Mouse (Mus musculus): ENCODE results near the gene 0610037L13Rik.
A peak's percentile ranks its signal among the peaks of the same experiment; 100 is the strongest.

Gene 0610037L13Rik

DNA sequence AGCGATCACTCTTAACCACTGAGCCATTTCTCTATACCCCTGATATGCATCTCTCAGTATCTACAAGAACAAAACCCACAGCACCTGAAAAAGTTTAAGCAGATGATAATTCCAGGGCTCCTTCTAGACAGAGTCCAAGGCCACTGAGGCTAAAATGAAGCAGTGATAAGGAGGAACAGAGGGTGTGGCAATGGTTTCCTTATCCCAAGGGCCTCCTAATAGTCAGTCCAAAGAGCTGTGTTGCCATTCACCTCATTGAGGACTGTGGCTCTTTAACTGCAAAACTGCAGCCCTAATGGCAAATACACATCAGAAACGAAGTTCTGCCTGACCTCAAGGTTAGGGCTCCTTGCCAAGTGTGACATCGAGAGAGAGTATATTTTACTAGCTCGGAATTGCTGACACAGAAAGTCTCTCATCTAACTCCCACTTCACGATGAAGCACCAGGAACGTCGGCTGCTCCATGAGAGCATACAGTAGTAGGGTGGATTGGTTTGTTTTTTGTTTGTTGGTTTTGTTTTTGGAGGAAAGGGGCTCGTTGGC is 31.6 kb downstream of the 0610037L13Rik start:
- DNase-seq = no peak

GRCm38 (mm10) chr4:107921952-107922351 is 32.3 kb downstream of the 0610037L13Rik start:
- no peak for DNase-seq

DNA sequence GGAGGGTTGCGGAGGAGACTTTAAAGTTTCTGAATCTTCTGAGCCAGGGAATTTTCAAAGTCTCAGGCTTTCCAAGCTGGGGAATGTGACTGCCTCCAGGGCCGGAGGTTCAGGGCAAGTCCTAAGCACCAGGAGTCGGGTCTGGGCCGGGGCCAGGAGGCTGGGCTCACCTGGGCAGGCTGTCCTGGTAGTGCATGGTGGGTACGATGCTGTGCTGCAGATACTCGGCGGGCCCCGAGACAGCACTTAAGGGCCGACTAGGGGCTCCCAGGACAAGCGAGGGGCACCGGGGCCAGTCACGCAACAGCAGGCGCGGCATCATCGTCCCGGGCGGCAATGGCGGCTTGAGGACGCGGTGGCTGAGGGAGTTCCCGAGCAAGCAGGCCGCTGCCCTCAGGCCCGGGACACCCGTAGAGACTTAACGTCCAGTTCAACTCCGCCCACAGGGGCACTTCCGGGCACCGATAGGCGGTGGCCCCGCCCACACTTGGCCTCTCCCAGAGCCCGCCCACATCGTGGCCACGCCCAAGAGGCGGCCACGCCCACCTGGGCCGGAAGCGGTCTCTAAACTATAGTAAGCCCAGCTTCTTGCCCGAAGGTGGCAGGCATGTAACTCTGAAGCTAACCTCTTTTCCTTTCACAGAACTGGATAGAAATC is 33.7 kb downstream of the 0610037L13Rik start, which contains the start of gene Cpt2:
Gene Cpt2, minus strand, starts transcription at position 466 of the 658 bp plus-strand sequence.
- DNase-seq = peak; percentile 96 to 97

- no peak for DNase-seq
Measured at GRCm38 (mm10) chr4:107923803-107924194, 34.2 kb downstream of the 0610037L13Rik start.

DNA sequence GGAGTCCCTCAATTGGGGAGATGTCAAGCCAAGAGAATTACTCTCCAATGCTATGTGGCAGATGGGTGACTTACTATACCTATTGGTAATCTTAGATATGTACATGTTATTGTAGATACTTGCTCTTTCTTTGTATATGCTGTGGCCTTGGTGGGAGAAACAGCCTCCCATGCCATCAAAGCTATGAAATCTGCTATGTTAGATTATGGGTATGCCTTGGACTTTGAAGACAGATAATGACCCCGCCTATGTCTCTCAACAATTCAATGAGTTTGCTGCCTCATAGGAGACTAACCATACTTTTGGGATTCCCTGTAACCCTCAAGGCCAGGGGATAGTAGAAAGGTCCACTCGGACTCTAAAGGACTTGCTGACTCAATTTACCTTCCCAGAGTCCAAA is 38.7 kb downstream of the 0610037L13Rik start:
- DNase-seq = no peak

- DNase-seq = no peak
Measured at GRCm38 (mm10) chr4:107928726-107929125, 39.1 kb downstream of the 0610037L13Rik start.

DNA sequence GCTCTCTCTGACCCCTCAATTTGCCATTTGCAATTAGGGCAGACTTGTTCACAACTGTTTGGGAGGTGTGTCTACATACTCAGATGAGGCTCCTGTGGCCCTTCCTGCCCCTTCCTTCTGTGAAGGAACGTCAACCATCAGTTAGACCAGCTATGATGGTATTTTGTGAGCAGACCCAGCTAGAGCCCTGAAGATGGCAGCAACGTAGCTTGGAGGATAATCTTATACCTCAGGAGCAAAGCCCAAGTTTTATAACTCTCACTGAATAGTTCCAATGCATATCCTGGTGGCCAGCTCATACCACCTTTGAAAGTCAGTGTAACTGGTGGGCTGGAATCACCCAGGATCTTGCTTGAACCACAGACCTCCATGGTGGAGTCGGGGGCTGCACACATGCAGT is 41.8 kb downstream of the 0610037L13Rik start:
- no peak for DNase-seq

GRCm38 (mm10) chr4:107933239-107933638 is 43.6 kb downstream of the 0610037L13Rik start:
- DNase-seq = no peak

GRCm38 (mm10) chr4:107935254-107935653 is 45.6 kb downstream of the 0610037L13Rik start:
- peak; percentile 5 to 13 for DNase-seq

DNA sequence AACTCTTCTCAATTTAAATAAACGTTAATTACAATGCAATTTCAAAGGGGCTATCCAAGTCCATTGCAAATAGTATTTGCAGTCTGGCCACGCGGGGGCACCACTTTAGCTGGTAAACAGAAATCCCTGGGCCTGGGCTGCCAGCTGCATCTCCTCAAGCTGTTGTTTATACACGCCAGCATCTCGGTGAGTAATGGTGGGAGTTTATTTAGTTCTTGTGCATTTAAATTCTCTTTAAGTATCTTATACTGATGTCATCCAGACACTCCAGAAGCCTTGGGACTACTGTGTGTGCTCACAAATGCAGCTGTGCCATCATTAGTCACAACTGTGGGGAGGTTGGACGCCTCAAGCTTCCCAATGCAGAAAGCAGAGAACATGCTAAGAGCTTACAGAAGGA is 47.7 kb downstream of the 0610037L13Rik start:
- DNase-seq = peak; percentile 46 to 53

- DNase-seq = no peak
Measured at GRCm38 (mm10) chr4:107938124-107938523, 48.5 kb downstream of the 0610037L13Rik start.

DNA sequence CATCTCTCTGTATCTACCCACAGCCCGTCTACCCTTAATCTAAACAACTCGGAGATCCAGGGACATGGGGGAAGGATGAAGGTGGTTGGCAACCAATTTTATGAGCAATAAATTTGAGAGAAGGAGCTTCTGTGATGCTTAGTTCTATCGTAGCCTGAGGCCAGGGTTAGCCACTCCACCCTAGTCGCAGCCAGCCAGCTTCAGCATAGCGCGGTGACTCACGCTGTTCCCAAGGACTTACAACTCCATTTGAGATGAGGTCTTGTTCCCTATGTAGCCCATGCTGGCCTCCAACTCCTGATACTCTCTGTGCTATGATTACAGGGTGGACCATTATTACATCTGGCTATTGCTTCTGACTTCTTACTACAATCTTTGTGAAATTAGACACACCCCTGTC is 53.1 kb downstream of the 0610037L13Rik start:
- no peak for DNase-seq

- DNase-seq = no peak
Measured at GRCm38 (mm10) chr4:107944141-107944540, 54.5 kb downstream of the 0610037L13Rik start.
